Mouse (Mus musculus) midbrain, embryonic 10.5 days (tissue): ENCODE data around the gene Grap2. TPM values are rescaled to one million over a fixed set of nuclear protein-coding genes. Genes with fewer than 3 reads are reported as not detected.
"Not testable (repeated sequence)": the region's sequence is repeated elsewhere in the genome, so short reads cannot be mapped to it uniquely, and the experiment has no call there.

Experiments
- DNase-seq: peaks from one replicate; pipeline ENCODE4 v3.0.0-alpha.2; 2017; ENCODE audit warnings: low spot score
- H3K27ac ChIP-seq: fragments of 300-500 bp; sonication (generic); replicated peaks from 2 replicates; pipeline ENCODE4 v1.5.1; 2016; ENCODE audit warnings: mild to moderate bottlenecking
- H3K27me3 ChIP-seq: fragments of 300-500 bp; sonication (generic); 2 replicates; pipeline ENCODE4 v1.6.1; 2016; ENCODE audit warnings: low read depth, mild to moderate bottlenecking; ENCODE audit not compliant: poor library complexity, severe bottlenecking
- H3K36me3 ChIP-seq: fragments of 300-500 bp; sonication (generic); 2 replicates; pipeline ENCODE4 v1.6.1; 2016; ENCODE audit warnings: mild to moderate bottlenecking, moderate library complexity
- H3K4me1 ChIP-seq: fragments of 300-500 bp; sonication (generic); 2 replicates; pipeline ENCODE4 v1.6.1; 2016
- H3K4me3 ChIP-seq: fragments of 300-500 bp; sonication (generic); 2 replicates; pipeline ENCODE4 v1.5.1; 2016; ENCODE audit warnings: mild to moderate bottlenecking, moderate library complexity
- H3K9me3 ChIP-seq: fragments of 300-500 bp; sonication (generic); replicated peaks from 2 replicates; pipeline ENCODE4 v1.6.1; 2016; ENCODE audit warnings: mild to moderate bottlenecking
- WGBS: fragments of 180-500 bp; shearing (Covaris S2); methylation state at CpG from one replicate; pipeline ENCODE4 v1.1.7; 2016; 5-methylcytosine and 5-hydroxymethylcytosine counted together
- polyA plus RNA-seq: library from polyadenylated mRNA; unstranded; fragments of >200 nt; fragmentation: Nextera tagmentation; extraction: Ambion mirVana; gene quantifications from 2 replicates; pipeline ENCODE4 v1.2.1, GENCODE M21; 2016

Grap2 gene
- polyA plus RNA-seq, 1 experiment from 2014 or later = 1.2 TPM

- WGBS = 72% methylated on average over 7 of the region's 7 CpGs
- no peak overlapping the region for H3K4me3 ChIP-seq
- peaks cover 15% of the 10 kb centered on the region for H3K27me3 ChIP-seq
- peaks cover 4% of the 10 kb centered on the region; the same call in 1 of the 2 replicates for H3K4me1 ChIP-seq
- H3K27ac ChIP-seq = no peak overlapping the region
- no peaks in the 10 kb centered on the region for H3K9me3 ChIP-seq
- H3K36me3 ChIP-seq = no peaks in the 10 kb centered on the region
- DNase-seq = no peak
Measured at GRCm38 (mm10) chr15:80571611-80572010, 783 bp upstream of the Grap2 start.

GRCm38 (mm10) chr15:80572811-80573520 is 572 bp downstream of the Grap2 start:
- WGBS = 85% methylated on average over 9 of the region's 9 CpGs
- Histone ChIP-seq H3K27me3 (peaks cover 28% of the 10 kb centered on the region), H3K4me1 (peaks cover 18% of the 10 kb centered on the region)

GRCm38 (mm10) chr15:80574211-80575040 is 2.0 kb downstream of the Grap2 start:
- H3K36me3 ChIP-seq = no peaks in the 10 kb centered on the region
- 96% methylated on average over 17 of the region's 17 CpGs for WGBS
- no peak for DNase-seq
- peaks cover 42% of the 10 kb centered on the region for H3K27me3 ChIP-seq
- H3K9me3 ChIP-seq = no peaks in the 10 kb centered on the region
- no peak overlapping the region for H3K27ac ChIP-seq
- peaks cover 26% of the 10 kb centered on the region for H3K4me1 ChIP-seq
- H3K4me3 ChIP-seq = no peak overlapping the region

More at GRCm38 (mm10) chr15:80572811-80573520, 572 bp downstream of the Grap2 start:
- no peak overlapping the region for H3K4me3 ChIP-seq
- no peak for DNase-seq
- no peaks in the 10 kb centered on the region for H3K36me3 ChIP-seq
- H3K27ac ChIP-seq = no peak overlapping the region
- H3K9me3 ChIP-seq = no peaks in the 10 kb centered on the region

- Histone ChIP-seq H3K27ac (no peak overlapping the region), H3K9me3 (no peaks in the 10 kb centered on the region), H3K27me3 (peaks cover 51% of the 10 kb centered on the region), H3K4me3 (no peak overlapping the region), H3K4me1 (peaks cover 26% of the 10 kb centered on the region), H3K36me3 (no peaks in the 10 kb centered on the region)
- WGBS = 92% methylated on average over 13 of the region's 13 CpGs
- no peak for DNase-seq
Measured at GRCm38 (mm10) chr15:80575817-80576370, 3.5 kb downstream of the Grap2 start.

GRCm38 (mm10) chr15:80576415-80576994 is 4.1 kb downstream of the Grap2 start:
- H3K27me3 ChIP-seq = peaks cover 51% of the 10 kb centered on the region
- no peaks in the 10 kb centered on the region for H3K9me3 ChIP-seq
- H3K4me3 ChIP-seq = no peak overlapping the region
- WGBS = 85% methylated on average over 11 of the region's 11 CpGs
- DNase-seq = no peak
- H3K36me3 ChIP-seq = no peaks in the 10 kb centered on the region
- H3K4me1 ChIP-seq = peaks cover 26% of the 10 kb centered on the region
- no peak overlapping the region for H3K27ac ChIP-seq

GRCm38 (mm10) chr15:80577166-80577960 is 5.0 kb downstream of the Grap2 start:
- Histone ChIP-seq H3K27me3 (peaks cover 55% of the 10 kb centered on the region), H3K4me3 (peak overlapping the region; percentile 31), H3K9me3 (no peaks in the 10 kb centered on the region), H3K36me3 (no peaks in the 10 kb centered on the region), H3K4me1 (peaks cover 24% of the 10 kb centered on the region), H3K27ac (peak overlapping the region; percentile 28; the same call in 1 of the 2 replicates)
- WGBS = 13% methylated on average over 22 of the region's 22 CpGs
- no peak for DNase-seq

- H3K4me3 ChIP-seq = no peak overlapping the region
- H3K36me3 ChIP-seq = no peaks in the 10 kb centered on the region
- H3K4me1 ChIP-seq = peaks cover 23% of the 10 kb centered on the region
- H3K27me3 ChIP-seq = peaks cover 55% of the 10 kb centered on the region
- H3K27ac ChIP-seq = no peak overlapping the region
- H3K9me3 ChIP-seq = no peaks in the 10 kb centered on the region
- no peak for DNase-seq
- 79% methylated on average over 3 of the region's 3 CpGs for WGBS
Measured at GRCm38 (mm10) chr15:80579121-80579520, 6.7 kb downstream of the Grap2 start.

- not testable (repeated sequence) for H3K9me3 ChIP-seq, DNase-seq, H3K27ac ChIP-seq, H3K4me3 ChIP-seq, H3K36me3 ChIP-seq
- WGBS = 76% methylated on average over 1 of the region's 1 CpGs
- peaks cover 25% of the 10 kb centered on the region for H3K4me1 ChIP-seq
- peaks cover 55% of the 10 kb centered on the region for H3K27me3 ChIP-seq
Measured at GRCm38 (mm10) chr15:80580585-80580984, 8.2 kb downstream of the Grap2 start.

GRCm38 (mm10) chr15:80582581-80583495 is 10.4 kb downstream of the Grap2 start:
- DNase-seq = no peak
- 81% methylated on average over 20 of the region's 20 CpGs for WGBS
- Histone ChIP-seq H3K27me3 (peaks cover 35% of the 10 kb centered on the region), H3K36me3 (no peaks in the 10 kb centered on the region), H3K9me3 (no peaks in the 10 kb centered on the region), H3K4me1 (peaks cover 28% of the 10 kb centered on the region), H3K27ac (no peak overlapping the region), H3K4me3 (no peak overlapping the region)

GRCm38 (mm10) chr15:80586296-80586695 is 13.9 kb downstream of the Grap2 start:
- Histone ChIP-seq H3K4me1 (peaks cover 17% of the 10 kb centered on the region), H3K36me3 (no peaks in the 10 kb centered on the region), H3K4me3 (no peak overlapping the region), H3K27me3 (peaks cover 11% of the 10 kb centered on the region; the same call in 1 of the 2 replicates), H3K9me3 (no peaks in the 10 kb centered on the region), H3K27ac (no peak overlapping the region)
- peak; percentile 19 for DNase-seq
- WGBS = 25% methylated on average over 4 of the region's 4 CpGs

- H3K9me3 ChIP-seq = no peaks in the 10 kb centered on the region
- H3K27ac ChIP-seq = no peak overlapping the region
- H3K27me3 ChIP-seq = peaks cover 2% of the 10 kb centered on the region; the same call in 1 of the 2 replicates
- H3K4me3 ChIP-seq = no peak overlapping the region
- 90% methylated on average over 5 of the region's 5 CpGs for WGBS
- no peak for DNase-seq
- H3K4me1 ChIP-seq = peaks cover 15% of the 10 kb centered on the region
- no peaks in the 10 kb centered on the region for H3K36me3 ChIP-seq
Measured at GRCm38 (mm10) chr15:80590641-80591040, 18.2 kb downstream of the Grap2 start.
